ENCODE assay signal across 31 mouse cellular contexts in genomic region chr16:13491776-13492175, GRCm38 (mm10).
DNase-seq lines count a peak whose midpoint lies in the region; ATAC-seq and TF ChIP-seq lines count a peak whose summit lies in the region.
"Had no signal": no experiment of that assay in that cellular context is flagged by ENCODE, and none has a peak within 500 bp of the region (broad histone marks: within the 10 kb centered on the region; RNA-seq: fewer than 3 reads in every experiment).

No protein-coding gene starts in this region.

- 52% methylated on average over 3 of the region's 3 CpGs for WGBS in heart, embryonic 13.5 days
- WGBS in heart, embryonic 10.5 days: 52% methylated on average over 3 of the region's 3 CpGs
- 29% methylated on average over 3 of the region's 3 CpGs for WGBS in hindbrain, postnatal 0 days
- 67% methylated on average over 3 of the region's 3 CpGs for WGBS in hindbrain, embryonic 14.5 days

- no peaks in the 10 kb centered on the region for H3K36me3 ChIP-seq in heart, embryonic 13.5 days
- no peaks in the 10 kb centered on the region for H3K36me3 ChIP-seq in heart, embryonic 10.5 days
- H3K36me3 ChIP-seq in hindbrain, postnatal 0 days (ENCODE audit: insufficient read depth, low read length): no peaks in the 10 kb centered on the region
- no peaks in the 10 kb centered on the region for H3K36me3 ChIP-seq in hindbrain, embryonic 14.5 days (replicated peaks; ENCODE audit: control insufficient read depth, insufficient read depth)
- H3K36me3 ChIP-seq: embryonic facial prominence, embryonic 13.5 days; forebrain, embryonic 10.5 days; forebrain, embryonic 15.5 days; G1E; hindbrain, embryonic 10.5 days; limb, embryonic 12.5 days; liver, embryonic 13.5 days; midbrain, embryonic 13.5 days; neural tube, embryonic 15.5 days had no signal

- no peak for TF ChIP-seq CTCF in hindbrain, postnatal 0 days (IDR thresholded peaks at IDR 0.05; ENCODE audit: low read depth)
- no peak for TF ChIP-seq CTCF in brain, embryonic 14.5 days (IDR thresholded peaks at IDR 0.05; ENCODE audit: borderline replicate concordance, extremely low read depth, insufficient read depth, insufficient read length)

- no peak overlapping the region for H3K4me3 ChIP-seq in heart, embryonic 13.5 days
- no peak overlapping the region for H3K4me3 ChIP-seq in heart, embryonic 10.5 days
- H3K4me3 ChIP-seq in hindbrain, postnatal 0 days (ENCODE audit: low read length): no peak overlapping the region
- H3K4me3 ChIP-seq in hindbrain, embryonic 14.5 days (replicated peaks; ENCODE audit: low read length): no peak overlapping the region
- H3K4me3 ChIP-seq: embryonic facial prominence, embryonic 13.5 days; forebrain, embryonic 10.5 days; forebrain, embryonic 15.5 days; hindbrain, embryonic 10.5 days; limb, embryonic 12.5 days; liver, embryonic 13.5 days; megakaryocyte, embryonic 14.5 days; midbrain, embryonic 13.5 days; neural tube, embryonic 15.5 days had no signal

- H3K9me3 ChIP-seq in heart, embryonic 13.5 days: no peaks in the 10 kb centered on the region
- no peaks in the 10 kb centered on the region for H3K9me3 ChIP-seq in heart, embryonic 10.5 days
- H3K9me3 ChIP-seq in hindbrain, postnatal 0 days (ENCODE audit: low read length): no peaks in the 10 kb centered on the region
- no peaks in the 10 kb centered on the region for H3K9me3 ChIP-seq in hindbrain, embryonic 14.5 days (ENCODE audit: control insufficient read depth, low read length)
- H3K9me3 ChIP-seq: embryonic facial prominence, embryonic 13.5 days; forebrain, embryonic 10.5 days; forebrain, embryonic 15.5 days; G1E; hindbrain, embryonic 10.5 days; limb, embryonic 12.5 days; liver, embryonic 13.5 days; megakaryocyte, embryonic 14.5 days; midbrain, embryonic 13.5 days; neural tube, embryonic 15.5 days had no signal

- no peak for ATAC-seq in heart, embryonic 13.5 days (ENCODE audit: extremely low read depth, insufficient number of reproducible peaks, low FRiP score, low TSS enrichment)
- peak; percentile 57 for ATAC-seq in hindbrain, postnatal 0 days
- ATAC-seq in hindbrain, embryonic 14.5 days (ENCODE audit: low FRiP score): no peak
- no peak for ATAC-seq in monocyte, adult 5-6 weeks (replicated peaks; ENCODE audit: insufficient number of reproducible peaks, low FRiP score, low TSS enrichment, poor library complexity, severe bottlenecking)
- ATAC-seq: forebrain, embryonic 15.5 days; intestine, postnatal 0 days; lung, postnatal 0 days; midbrain, embryonic 13.5 days; Patski had no signal

- TF ChIP-seq POLR2A in brain, embryonic 14.5 days (IDR thresholded peaks at IDR 0.05; ENCODE audit: borderline replicate concordance, extremely low read depth, insufficient read depth, insufficient read length, poor library complexity, severe bottlenecking): no peak

- peaks cover 9% of the 10 kb centered on the region; the same call in 1 of the 2 replicates for H3K4me1 ChIP-seq in heart, embryonic 13.5 days
- H3K4me1 ChIP-seq in heart, embryonic 10.5 days: peaks cover 9% of the 10 kb centered on the region; the same call in 1 of the 2 replicates
- H3K4me1 ChIP-seq in hindbrain, postnatal 0 days (ENCODE audit: insufficient read depth, low read length): 0 out of 2 replicates have a peak, but pooled peaks cover 8% of the 10 kb centered on the region
- H3K4me1 ChIP-seq in hindbrain, embryonic 14.5 days (replicated peaks; ENCODE audit: control insufficient read depth, insufficient read depth, low read length): no peaks in the 10 kb centered on the region
- H3K4me1 ChIP-seq: embryonic facial prominence, embryonic 13.5 days; forebrain, embryonic 10.5 days; forebrain, embryonic 15.5 days; hindbrain, embryonic 10.5 days; limb, embryonic 12.5 days; liver, embryonic 13.5 days; midbrain, embryonic 13.5 days had no signal

- no peaks in the 10 kb centered on the region for H3K27me3 ChIP-seq in heart, embryonic 13.5 days (replicated peaks)
- no peaks in the 10 kb centered on the region for H3K27me3 ChIP-seq in heart, embryonic 10.5 days (ENCODE audit: insufficient read depth, poor library complexity, severe bottlenecking)
- H3K27me3 ChIP-seq in hindbrain, postnatal 0 days (ENCODE audit: insufficient read depth, low read length): no peaks in the 10 kb centered on the region
- H3K27me3 ChIP-seq in hindbrain, embryonic 14.5 days (ENCODE audit: control insufficient read depth, insufficient read depth, low read length): no peaks in the 10 kb centered on the region
- H3K27me3 ChIP-seq: forebrain, embryonic 15.5 days; limb, embryonic 12.5 days; liver, embryonic 13.5 days; midbrain, embryonic 13.5 days; neural tube, embryonic 15.5 days; Patski had no signal

- H3K4me2 ChIP-seq in heart, embryonic 13.5 days: no peak overlapping the region
- no peak overlapping the region for H3K4me2 ChIP-seq in hindbrain, postnatal 0 days (ENCODE audit: low read depth, low read length)
- no peak overlapping the region for H3K4me2 ChIP-seq in hindbrain, embryonic 14.5 days (replicated peaks)
- H3K4me2 ChIP-seq: embryonic facial prominence, embryonic 13.5 days; forebrain, embryonic 15.5 days; limb, embryonic 12.5 days; liver, embryonic 13.5 days; midbrain, embryonic 13.5 days; neural tube, embryonic 15.5 days had no signal

- H3K9ac ChIP-seq in heart, embryonic 13.5 days: 0 out of 2 replicates have a peak overlapping the region, but pooled peaks have one; percentile 7
- no peak overlapping the region for H3K9ac ChIP-seq in hindbrain, postnatal 0 days (replicated peaks; ENCODE audit: low read length)
- H3K9ac ChIP-seq in hindbrain, embryonic 14.5 days: no peak overlapping the region
- H3K9ac ChIP-seq: embryonic facial prominence, embryonic 13.5 days; forebrain, embryonic 15.5 days; limb, embryonic 12.5 days; liver, embryonic 13.5 days; midbrain, embryonic 13.5 days; neural tube, embryonic 15.5 days had no signal

- DNase-seq in cerebellum, postnatal 14 days: peak; percentile 41 to 66
- no peak for DNase-seq in cerebellum, adult 9-11 months
- DNase-seq in heart, embryonic 10.5 days (ENCODE audit: low spot score): no peak
- DNase-seq in hindbrain, postnatal 0 days (ENCODE audit: low spot score): peak; percentile 28
- no peak for DNase-seq in hindbrain, embryonic 14.5 days (ENCODE audit: low spot score)
- DNase-seq in brain, embryonic 14.5 days (ENCODE audit: low read depth): peak; percentile 26
- DNase-seq: adrenal gland, postnatal 10 days; cerebellum, adult 18-20 months; kidney, adult 9 months; kidney, postnatal 10 days; layer of hippocampus, postnatal 36 days; liver, embryonic 13.5 days; lung, adult 18-20 months; lung, postnatal 4 days; retina, postnatal 1 day; right cerebral cortex, postnatal 14 days; thymus, postnatal 14 days had no signal

- H3K27ac ChIP-seq in heart, embryonic 13.5 days (replicated peaks): peak overlapping the region; percentile 32; the same call in 1 of the 2 replicates
- H3K27ac ChIP-seq in heart, embryonic 10.5 days: no peak overlapping the region
- no peak overlapping the region for H3K27ac ChIP-seq in hindbrain, postnatal 0 days
- no peak overlapping the region for H3K27ac ChIP-seq in hindbrain, embryonic 14.5 days
- H3K27ac ChIP-seq: embryonic facial prominence, embryonic 13.5 days; forebrain, embryonic 10.5 days; forebrain, embryonic 15.5 days; hindbrain, embryonic 10.5 days; limb, embryonic 12.5 days; liver, embryonic 13.5 days; midbrain, embryonic 13.5 days; neural tube, embryonic 15.5 days had no signal

Comparison
In these comparisons a context has a peak if more than half of its experiments do, and no peak if none do; other contexts are left out.
1. DNase-seq: peak in cerebellum, postnatal 14 days (2 of 2), hindbrain, postnatal 0 days (single experiment) and brain, embryonic 14.5 days (single experiment); none in cerebellum, adult 9-11 months (single experiment), heart, embryonic 10.5 days (single experiment) and hindbrain, embryonic 14.5 days (single experiment).